Mouse (Mus musculus): ENCODE data around the gene Pex16.

Pex16 gene

DNA sequence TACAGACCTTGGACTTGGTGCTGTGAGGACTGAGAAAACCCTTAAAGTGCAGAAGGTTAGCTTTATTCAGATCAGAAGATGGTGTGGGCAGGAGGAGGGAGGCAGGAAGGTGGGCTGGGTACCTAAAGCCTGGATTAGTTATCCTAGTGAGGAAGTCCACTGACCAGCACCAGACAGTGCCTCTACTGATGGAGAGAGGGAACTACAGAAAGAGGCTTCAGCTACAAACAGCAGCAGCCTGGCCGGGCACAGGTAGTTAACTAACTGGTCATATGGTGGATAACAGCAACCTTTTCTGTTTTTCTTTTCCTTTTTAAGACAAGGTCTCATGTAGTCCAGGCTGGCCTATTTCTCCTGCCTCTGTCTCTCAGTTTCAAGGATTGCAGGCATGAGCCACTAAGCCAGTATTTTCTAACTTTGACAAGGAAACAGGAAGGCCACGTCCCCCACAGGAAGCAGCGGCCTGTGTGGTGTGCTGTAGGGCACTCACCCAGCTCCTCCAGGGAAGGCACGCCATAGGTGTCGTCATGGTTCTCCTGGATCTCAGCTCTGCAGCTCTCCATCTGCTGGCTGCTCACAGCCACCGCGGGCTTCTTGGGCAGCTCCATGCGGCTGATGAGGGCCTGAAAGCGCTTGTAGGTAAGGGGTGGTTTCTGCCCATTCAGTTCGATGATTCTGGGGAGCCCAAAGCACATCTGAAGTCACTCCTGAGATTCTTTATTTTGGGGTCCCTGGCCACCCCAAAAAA is 48.1 kb downstream of the Pex16 start:
- in situ Hi-C loops (cut with MboI, MseI): no loop called here

DNA sequence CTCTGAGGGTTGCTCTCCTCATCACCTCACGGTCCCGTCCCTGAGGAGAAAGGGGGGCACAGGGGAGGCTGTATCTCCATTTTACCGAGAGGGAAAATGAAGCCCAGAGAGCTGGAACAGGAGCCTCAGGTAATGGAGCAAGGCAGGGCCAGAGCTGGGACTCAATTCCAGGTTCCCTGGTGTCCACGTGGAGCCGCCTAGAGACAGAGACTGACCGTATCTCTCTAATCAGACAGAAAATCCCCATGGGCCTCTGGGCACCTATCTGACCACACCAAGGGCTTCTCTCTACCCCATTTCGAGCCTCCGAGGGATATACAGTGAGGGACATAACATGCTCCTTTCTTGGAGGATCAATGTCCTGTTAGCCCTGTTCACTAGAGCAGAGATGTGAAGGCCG is 48.7 kb downstream of the Pex16 start:
- in situ Hi-C loops (cut with MboI, MseI): no loop called here

DNA sequence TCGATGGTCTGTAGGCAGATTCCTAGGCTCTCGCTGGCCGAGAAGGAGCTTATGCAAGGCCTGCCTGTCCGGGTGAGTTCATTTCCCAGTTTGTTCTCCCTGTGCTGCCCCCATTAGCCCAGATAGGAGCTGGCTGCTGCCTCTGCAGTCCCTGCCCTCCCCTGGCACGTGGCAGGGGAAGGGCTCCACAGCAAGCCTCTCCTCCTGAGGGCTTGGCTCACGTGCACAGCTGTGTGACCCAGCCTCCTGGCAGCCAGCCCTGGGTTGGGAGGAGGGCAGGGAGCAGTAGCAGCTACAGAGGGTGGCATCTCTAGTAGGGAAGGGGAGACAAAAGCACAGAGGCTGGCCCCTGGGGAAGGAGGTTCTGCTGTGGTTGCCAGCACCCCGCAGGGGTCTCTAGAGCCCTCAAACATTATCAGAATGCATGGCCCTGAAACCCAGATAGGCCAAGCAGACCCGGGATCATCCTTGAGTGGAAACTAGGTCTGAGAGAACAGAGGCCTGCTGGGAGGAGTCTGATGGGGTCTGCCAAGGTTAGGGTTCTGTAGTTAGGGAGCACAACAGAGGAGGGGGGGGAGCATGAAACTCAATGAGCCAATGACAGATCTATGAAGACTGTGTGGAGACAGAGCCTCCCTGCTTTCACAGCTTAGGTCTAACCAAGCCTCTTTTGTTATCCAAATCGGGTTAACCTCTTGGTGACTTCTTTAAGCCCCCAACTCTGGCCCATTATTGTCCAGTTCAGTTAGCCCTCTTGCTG is 49.4 kb downstream of the Pex16 start:
- in situ Hi-C loops (cut with MboI, MseI): no loop called here

DNA sequence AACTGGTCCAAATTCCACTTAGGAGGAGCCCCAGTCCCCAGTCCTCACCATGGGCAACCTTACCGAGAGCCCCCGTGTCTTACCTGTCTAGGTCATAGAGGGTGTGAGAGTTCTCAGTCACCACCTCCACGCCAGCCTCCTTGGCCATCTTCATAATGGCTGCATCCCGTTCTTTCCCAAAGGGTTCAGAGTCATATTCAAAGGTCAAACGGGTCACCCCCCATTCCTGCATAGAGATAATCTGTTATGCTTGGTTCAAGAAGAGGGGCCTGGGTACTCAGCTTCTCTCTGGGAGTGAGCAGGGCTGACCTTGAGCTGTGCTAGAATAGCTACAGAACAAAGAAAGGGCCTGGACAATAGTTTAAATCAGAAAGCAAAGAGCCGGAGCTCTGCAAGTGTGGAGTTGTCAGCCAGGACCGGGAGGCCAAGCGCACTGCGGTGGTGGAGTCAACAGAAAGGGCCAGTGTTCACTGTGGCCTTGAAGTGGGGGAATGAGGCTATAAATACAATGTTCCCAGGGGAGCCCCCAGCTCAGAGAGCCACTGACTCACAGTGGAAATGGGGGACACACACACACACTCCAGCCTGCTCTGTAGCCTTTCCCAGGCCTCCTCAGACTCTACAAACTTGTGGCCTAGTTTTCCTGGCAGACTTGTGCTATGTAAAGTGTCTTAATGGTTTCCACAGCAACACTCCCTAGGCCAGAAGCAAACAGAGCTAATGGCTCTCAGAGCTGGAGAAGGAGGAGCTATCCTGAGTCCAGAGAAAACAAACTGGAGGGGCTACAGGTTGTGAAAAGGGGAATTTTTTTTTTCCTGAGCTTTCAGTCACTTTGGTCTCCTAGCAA is 50.2 kb downstream of the Pex16 start:
- in situ Hi-C loops (cut with MboI, MseI): no loop called here

DNA sequence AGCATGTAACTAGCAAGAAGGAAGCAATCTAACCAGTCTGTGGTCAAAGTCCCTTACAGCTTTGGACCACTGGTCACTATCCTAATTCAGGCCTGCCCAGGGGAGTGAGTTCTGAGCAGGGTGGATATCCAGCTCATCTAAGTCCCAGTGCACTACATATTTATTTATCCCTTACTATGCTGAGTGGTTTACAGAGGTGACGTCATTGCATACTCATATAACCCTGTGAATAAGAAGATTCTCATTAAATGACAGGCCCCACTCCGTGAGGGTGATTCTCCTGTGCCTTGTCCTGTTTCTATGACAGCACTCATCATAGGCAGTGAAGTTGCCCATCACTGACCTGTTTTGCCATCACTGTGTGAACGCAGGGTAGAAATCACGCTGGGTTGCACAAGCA is 50.9 kb downstream of the Pex16 start:
- in situ Hi-C loops (cut with MboI, MseI): no loop called here

DNA sequence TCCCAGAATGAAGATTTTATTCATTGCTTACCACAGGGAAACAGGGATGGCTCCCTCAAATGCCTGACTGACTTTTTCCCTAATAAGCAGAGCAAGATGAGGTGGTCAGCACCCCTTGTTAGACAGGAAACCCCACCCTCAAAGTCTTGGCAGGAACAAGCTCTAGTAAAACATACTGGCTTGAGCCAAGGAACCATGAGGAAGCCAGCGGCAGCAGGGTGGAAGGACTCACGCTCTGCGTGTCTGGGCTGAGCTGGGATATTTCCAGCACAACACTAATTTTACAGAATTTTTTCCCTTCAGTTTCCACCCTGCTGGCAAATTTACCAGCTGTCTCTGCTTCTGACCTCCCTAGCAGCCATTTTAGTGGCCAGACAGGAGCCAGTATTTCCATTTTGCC is 52.0 kb downstream of the Pex16 start:
- in situ Hi-C loops (cut with MboI, MseI): no loop called here

DNA sequence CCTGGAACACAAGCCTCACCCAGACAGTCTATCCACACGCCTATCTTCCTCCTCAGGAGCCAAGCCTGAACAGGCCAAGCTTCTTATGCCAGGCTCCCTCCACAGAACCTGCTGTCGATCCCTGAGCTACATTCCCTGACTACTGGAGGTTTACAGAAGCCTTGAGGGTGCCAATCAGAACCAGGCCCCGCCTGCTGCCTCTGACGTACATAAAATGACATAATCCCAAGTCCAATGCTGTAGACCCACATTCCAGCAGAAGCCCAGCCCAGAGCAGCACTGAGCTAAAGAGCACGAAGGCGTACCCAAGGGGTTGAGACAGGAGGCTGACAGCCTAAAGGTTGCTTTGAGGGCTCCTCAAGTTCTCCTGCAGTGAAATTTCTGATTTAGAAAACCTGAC is 53.4 kb downstream of the Pex16 start:
- in situ Hi-C loops (cut with MboI, MseI): no loop called here

DNA sequence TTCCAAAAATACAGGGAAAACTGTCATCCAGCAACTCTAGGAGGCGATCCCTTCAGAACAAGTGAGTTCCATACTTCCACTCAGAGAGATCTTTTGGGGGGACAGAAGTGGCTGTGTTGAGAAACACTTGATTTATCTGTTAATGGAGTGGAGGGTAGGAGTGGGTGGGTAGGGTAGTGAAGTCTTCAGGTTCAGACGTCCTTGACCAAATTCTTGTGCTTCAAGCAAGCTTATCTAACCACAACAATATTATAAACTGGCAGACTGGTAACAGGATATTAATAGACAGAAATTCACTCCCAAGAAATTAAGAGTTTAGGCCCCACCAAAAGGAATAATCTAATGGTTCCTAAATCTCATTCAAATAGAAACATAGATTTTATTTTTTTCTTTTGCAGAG is 55.6 kb downstream of the Pex16 start:
- in situ Hi-C loops (cut with MboI, MseI): loop anchor here (5.0 kb wide), 1 partner anchor 53 kb away; no protein-coding TSS in a partner anchor
